Mouse (Mus musculus) liver, adult 2 months (tissue): ENCODE data around the gene Rgs9bp. TPM values are rescaled to one million over a fixed set of nuclear protein-coding genes. Genes with fewer than 3 reads are reported as not detected.

Experiments
- DNase-seq: peaks from one replicate; pipeline ENCODE4 v3.0.0-alpha.2; 2011; ENCODE audit warnings: low read depth, low spot score; ENCODE audit errors: extremely low read depth
- H3K27ac ChIP-seq: fragments of 200-500 bp; replicated peaks from 2 replicates; pipeline ENCODE4 v1.5.1; 2012; ENCODE audit warnings: low read depth, mild to moderate bottlenecking, control low read depth, inconsistent platforms, low read length; ENCODE audit not compliant: insufficient read depth
- H3K27me3 ChIP-seq: fragments of 200-500 bp; 2 replicates; pipeline ENCODE4 v1.6.1; 2012; ENCODE audit warnings: mild to moderate bottlenecking, moderate library complexity, low read length, inconsistent platforms; ENCODE audit not compliant: control insufficient read depth, insufficient read depth
- H3K36me3 ChIP-seq: fragments of 200-500 bp; 2 replicates; pipeline ENCODE4 v1.6.1; 2012; ENCODE audit warnings: low read length, inconsistent platforms; ENCODE audit not compliant: control insufficient read depth, insufficient read depth
- H3K4me1 ChIP-seq: fragments of 200-500 bp; 2 replicates; pipeline ENCODE4 v1.6.1; 2011; ENCODE audit warnings: low read length; ENCODE audit not compliant: control insufficient read depth, insufficient read depth
- H3K4me3 ChIP-seq: fragments of 200-500 bp; 2 replicates; pipeline ENCODE4 v1.5.1; 2011; ENCODE audit warnings: low read depth, mild to moderate bottlenecking, control low read depth, low read length, moderate library complexity; ENCODE audit not compliant: insufficient read depth
- H3K79me2 ChIP-seq: fragments of 200-500 bp; 2 replicates; pipeline ENCODE4 v1.6.1; 2012; ENCODE audit warnings: inconsistent platforms, mild to moderate bottlenecking, low read length, moderate library complexity; ENCODE audit not compliant: control insufficient read depth, insufficient read depth
- H3K9ac ChIP-seq: fragments of 200-500 bp; 2 replicates; pipeline ENCODE4 v1.6.1; 2012; ENCODE audit warnings: low read depth, mild to moderate bottlenecking, control low read depth, inconsistent platforms, low read length
- CTCF ChIP-seq: fragments of 200-500 bp; IDR thresholded peaks from 2 replicates; pipeline ENCODE4 v1.5.1; 2011; ENCODE audit warnings: low read depth, low read length, control low read depth
- POLR2A ChIP-seq: fragments of 200-500 bp; IDR thresholded peaks from 2 replicates; pipeline ENCODE4 v1.6.1; 2011; ENCODE audit warnings: low read length, control low read depth; ENCODE audit not compliant: insufficient read depth; ENCODE audit errors: extremely low read depth
- WGBS: fragments of 180-500 bp; shearing (Covaris S2); methylation state at CpG from one replicate; pipeline ENCODE4 v1.1.7; 2018; 5-methylcytosine and 5-hydroxymethylcytosine counted together
- polyA plus RNA-seq: library from polyadenylated mRNA; depleted of rRNA; stranded (reverse); fragments of >200 nt; gene quantifications from 2 replicates; pipeline ENCODE4 v1.2.3, GENCODE M21; 2012
- total RNA-seq: library from RNA; depleted of rRNA; stranded (reverse); fragments of >200 nt; gene quantifications from 2 replicates; pipeline ENCODE4 v1.2.3, GENCODE M21; 2014

Gene Rgs9bp
- total and polyA plus RNA-seq, 2 experiments, result under 0.01 TPM; not detected in 1

GRCm38 (mm10) chr7:35555224-35556204, 29.9 kb downstream of the Rgs9bp start:
- Histone ChIP-seq H3K9ac (peak overlapping the region; percentile 91), H3K27me3 (no peaks in the 10 kb centered on the region), H3K4me3 (peak overlapping the region; percentile 93), H3K79me2 (no peaks in the 10 kb centered on the region), H3K36me3 (peaks cover 10% of the 10 kb centered on the region), H3K4me1 (peaks cover 25% of the 10 kb centered on the region), H3K27ac (peak overlapping the region; percentile 93)
- TF ChIP-seq POLR2A, result peak; percentile 75; the same call in 1 of the 2 replicates
- no peak for TF ChIP-seq CTCF
- WGBS, result under 1% methylated on average over 93 of the region's 93 CpGs
- DNase-seq, result peak; percentile 97

- TF ChIP-seq CTCF (no peak), POLR2A (no peak)
- H3K27me3 ChIP-seq, result no peaks in the 10 kb centered on the region
- no peaks in the 10 kb centered on the region for H3K79me2 ChIP-seq
- 5% methylated on average over 28 of the region's 28 CpGs for WGBS
- H3K9ac ChIP-seq, result peak overlapping the region; percentile 91
- H3K4me1 ChIP-seq, result peaks cover 25% of the 10 kb centered on the region
- DNase-seq, result peak; percentile 19
- H3K27ac ChIP-seq, result peak overlapping the region; percentile 93
- H3K4me3 ChIP-seq, result peak overlapping the region; percentile 93
- peaks cover 17% of the 10 kb centered on the region for H3K36me3 ChIP-seq
Observed at GRCm38 (mm10) chr7:35554605-35555175, 30.7 kb downstream of the Rgs9bp start.

GRCm38 (mm10) chr7:35553751-35554604, 31.4 kb downstream of the Rgs9bp start:
- Histone ChIP-seq H3K27me3 (no peaks in the 10 kb centered on the region), H3K79me2 (no peaks in the 10 kb centered on the region), H3K4me1 (peaks cover 24% of the 10 kb centered on the region), H3K27ac (no peak overlapping the region), H3K36me3 (peaks cover 23% of the 10 kb centered on the region), H3K4me3 (peak overlapping the region; percentile 93; the same call in 1 of the 2 replicates), H3K9ac (no peak overlapping the region)
- DNase-seq, result peak; percentile 44
- TF ChIP-seq POLR2A (no peak), CTCF (0 out of 2 replicates have a peak, but pooled peaks have one; percentile 18)
- 54% methylated on average over 10 of the region's 10 CpGs for WGBS

- Histone ChIP-seq H3K27ac (no peak overlapping the region), H3K36me3 (peaks cover 28% of the 10 kb centered on the region), H3K79me2 (no peaks in the 10 kb centered on the region), H3K9ac (no peak overlapping the region), H3K27me3 (no peaks in the 10 kb centered on the region), H3K4me3 (no peak overlapping the region), H3K4me1 (no peaks in the 10 kb centered on the region)
- WGBS, result 36% methylated on average over 4 of the region's 4 CpGs
- DNase-seq, result peak; percentile 58
- TF ChIP-seq CTCF (peak; percentile 69), POLR2A (no peak)
Observed at GRCm38 (mm10) chr7:35545881-35546280, 39.5 kb downstream of the Rgs9bp start.

GRCm38 (mm10) chr7:35537562-35537961, 47.8 kb downstream of the Rgs9bp start, which contains the start of gene Tdrd12:
Tdrd12 (minus strand) TSS chr7:35537745.
- 96% methylated on average over 17 of the region's 17 CpGs for WGBS
- Histone ChIP-seq H3K27ac (no peak within 1 kb of the TSS), H3K4me1 (peaks cover 3% of the 10 kb centered on the region; the same call in 1 of the 2 replicates), H3K9ac (no peak within 1 kb of the TSS), H3K4me3 (no peak within 1 kb of the TSS), H3K79me2 (no peaks in the 10 kb centered on the region), H3K36me3 (no peaks in the 10 kb centered on the region), H3K27me3 (no peaks in the 10 kb centered on the region)
- TF ChIP-seq CTCF (peak; percentile 42), POLR2A (no peak)
- no peak for DNase-seq
